Mouse (Mus musculus) hindbrain, embryonic 10.5 days (tissue): Measurements from ENCODE around the gene Rasgrp3. TPM values are rescaled to one million over a fixed set of nuclear protein-coding genes. Genes with fewer than 3 reads are reported as not detected.

Source experiments
- polyA plus RNA-seq: library from polyadenylated mRNA; unstranded; fragments of >200 nt; fragmentation: Nextera tagmentation; extraction: Ambion mirVana; gene quantifications from 2 replicates; pipeline ENCODE4 v1.2.1, GENCODE M21; 2016

The Rasgrp3 gene
- polyA plus RNA-seq, 1 experiment from 2014 or later = 5.1 TPM

Other genes with a start within 250 kb of the Rasgrp3 start
- 19.3 and 24.9 TPM in 2 replicates for gene Fam98a, start 116.0 kb downstream of the Rasgrp3 start, polyA plus RNA-seq